Mouse (Mus musculus): ENCODE measurements around the gene Cacnb4. TPM values are rescaled to one million over a fixed set of nuclear protein-coding genes. Genes with fewer than 3 reads are reported as not detected.

The Cacnb4 gene
- total and polyA plus RNA-seq, 2 experiments from 2014 or later: 13.3 to 13.7 TPM

DNA sequence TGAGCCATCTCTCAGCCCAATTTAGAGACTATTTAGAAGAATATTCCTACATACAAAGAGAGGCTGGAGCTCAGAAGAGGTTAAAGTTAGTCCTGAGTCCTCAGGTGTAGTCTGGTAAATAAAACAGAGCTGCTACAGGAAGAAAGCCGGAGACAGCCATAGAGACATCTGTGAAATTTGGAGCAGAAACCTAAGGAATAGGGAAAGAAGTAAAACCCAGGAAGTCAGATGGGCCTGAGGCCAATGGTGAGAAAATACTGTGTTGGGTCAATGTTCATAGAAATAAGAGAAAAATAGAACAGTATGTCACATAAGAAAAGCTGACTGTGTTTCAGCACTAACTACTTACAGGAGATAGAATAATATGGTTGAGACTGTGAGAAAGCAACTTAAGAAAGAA is 155.6 kb downstream of the Cacnb4 start:
- no peaks in the 10 kb centered on the region; the same call in 1 of the 2 replicates for H3K4me1 ChIP-seq (ENCODE audit: insufficient read depth)
- H3K36me3 ChIP-seq (ENCODE audit: insufficient read depth): no peaks in the 10 kb centered on the region
- ATAC-seq (no peak), DNase-seq (no peak)
- 80% methylated on average over 1 of the region's 1 CpGs for WGBS
- no peak overlapping the region for H3K27ac ChIP-seq (ENCODE audit: low read depth, low read length)
- no peaks in the 10 kb centered on the region for H3K9me3 ChIP-seq (ENCODE audit: low read length)
- no peak overlapping the region for H3K9ac ChIP-seq
- TF ChIP-seq CTCF (IDR thresholded peaks at IDR 0.05; ENCODE audit: low read depth): no peak
- no peaks in the 10 kb centered on the region for H3K27me3 ChIP-seq (ENCODE audit: insufficient read depth, low read length)
- H3K4me3 ChIP-seq (ENCODE audit: low read depth, low read length): no peak overlapping the region
- no peak overlapping the region for H3K4me2 ChIP-seq (ENCODE audit: low read depth)

DNA sequence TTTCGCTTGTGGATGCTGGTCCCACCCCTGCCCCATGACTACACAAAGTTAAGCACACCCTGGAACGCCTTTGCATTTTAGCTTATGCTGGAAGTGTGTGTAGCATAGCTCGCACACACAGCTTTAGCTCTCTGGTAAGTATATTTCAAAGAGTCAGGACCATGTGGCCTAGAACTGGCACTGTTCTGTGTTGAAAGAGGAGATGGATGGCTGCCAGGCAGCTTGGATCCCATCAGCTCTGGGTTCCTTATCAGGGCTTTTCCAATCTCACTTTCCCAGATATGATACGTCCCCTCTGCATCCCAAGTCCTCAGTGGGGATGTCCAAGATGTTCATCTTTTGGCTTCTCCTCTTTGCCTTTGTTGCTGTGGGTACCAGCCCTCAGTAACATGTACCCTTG is 157.9 kb downstream of the Cacnb4 start:
- Histone ChIP-seq H3K4me1 (ENCODE audit: insufficient read depth) (no peaks in the 10 kb centered on the region), H3K4me3 (ENCODE audit: low read depth, low read length) (no peak overlapping the region), H3K36me3 (ENCODE audit: insufficient read depth) (no peaks in the 10 kb centered on the region), H3K27me3 (ENCODE audit: insufficient read depth, low read length) (no peaks in the 10 kb centered on the region), H3K9me3 (ENCODE audit: low read length) (no peaks in the 10 kb centered on the region), H3K27ac (ENCODE audit: low read depth, low read length) (no peak overlapping the region), H3K4me2 (ENCODE audit: low read depth) (no peak overlapping the region), H3K9ac (no peak overlapping the region)
- TF ChIP-seq CTCF (IDR thresholded peaks at IDR 0.05; ENCODE audit: low read depth): no peak
- DNase-seq (no peak), ATAC-seq (no peak)
- 85% methylated on average over 4 of the region's 4 CpGs for WGBS

DNA sequence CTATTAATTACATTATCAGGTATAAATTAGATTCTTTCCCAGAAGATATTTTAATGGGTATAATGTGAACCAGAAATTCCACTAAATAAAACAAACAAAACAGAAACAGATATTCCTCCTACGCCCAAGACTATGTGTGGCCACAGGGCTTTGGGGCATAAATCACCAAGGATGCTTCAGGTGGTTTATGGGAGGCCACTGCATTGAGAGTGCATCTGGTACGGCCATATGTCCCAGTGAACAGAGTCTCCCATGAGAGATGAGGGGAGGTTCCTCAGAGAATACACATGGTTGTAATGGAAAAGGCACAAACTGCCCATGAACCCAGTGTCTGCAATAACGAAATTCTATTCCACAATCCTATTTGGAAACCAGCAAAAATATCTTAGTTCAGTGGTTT is 160.1 kb downstream of the Cacnb4 start:
- WGBS: 83% methylated on average over 3 of the region's 3 CpGs
- peaks cover 7% of the 10 kb centered on the region for H3K4me1 ChIP-seq (ENCODE audit: insufficient read depth)
- H3K27me3 ChIP-seq (ENCODE audit: insufficient read depth, low read length): no peaks in the 10 kb centered on the region
- H3K4me2 ChIP-seq (ENCODE audit: low read depth): no peak overlapping the region
- H3K4me3 ChIP-seq (ENCODE audit: low read depth, low read length): no peak overlapping the region
- H3K36me3 ChIP-seq (ENCODE audit: insufficient read depth): no peaks in the 10 kb centered on the region
- no peak overlapping the region for H3K9ac ChIP-seq
- DNase-seq: no peak
- H3K9me3 ChIP-seq (ENCODE audit: low read length): no peaks in the 10 kb centered on the region
- ATAC-seq: no peak
- no peak for TF ChIP-seq CTCF (IDR thresholded peaks at IDR 0.05; ENCODE audit: low read depth)
- H3K27ac ChIP-seq (ENCODE audit: low read depth, low read length): no peak overlapping the region

DNA sequence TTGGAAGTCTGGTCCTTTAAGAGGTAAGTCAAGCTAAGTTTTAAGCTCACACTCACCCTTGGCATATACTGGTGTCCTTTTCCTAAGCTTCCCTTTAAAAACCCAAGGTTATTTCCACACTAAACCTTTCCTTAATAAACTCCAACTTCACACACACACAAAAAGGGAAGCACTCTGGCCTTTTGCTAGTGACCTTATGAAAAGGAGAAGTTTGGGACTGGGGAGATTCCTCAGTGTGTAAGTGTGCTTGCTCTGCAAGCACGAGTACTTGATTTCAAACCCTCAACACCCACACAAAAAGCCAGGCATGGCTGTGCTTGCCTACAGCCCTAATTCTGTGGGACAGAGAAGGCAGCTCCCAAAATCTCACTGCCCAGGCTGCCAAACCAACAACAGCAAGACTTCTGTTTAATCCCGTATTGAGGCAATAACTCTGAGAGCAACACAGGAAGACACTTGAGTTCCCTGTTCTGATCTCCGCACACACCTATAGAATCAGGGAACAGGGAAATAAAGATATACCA is 163.7 kb downstream of the Cacnb4 start:
- WGBS: 62% methylated on average over 3 of the region's 3 CpGs
- ATAC-seq (no peak), DNase-seq (no peak)
- no peak overlapping the region for H3K4me3 ChIP-seq (ENCODE audit: low read depth, low read length)
- H3K4me2 ChIP-seq (ENCODE audit: low read depth): no peak overlapping the region
- H3K9ac ChIP-seq: no peak overlapping the region
- no peaks in the 10 kb centered on the region for H3K9me3 ChIP-seq (ENCODE audit: low read length)
- H3K27ac ChIP-seq (ENCODE audit: low read depth, low read length): no peak overlapping the region
- H3K36me3 ChIP-seq (ENCODE audit: insufficient read depth): no peaks in the 10 kb centered on the region
- no peak for TF ChIP-seq CTCF (IDR thresholded peaks at IDR 0.05; ENCODE audit: low read depth)
- peaks cover 7% of the 10 kb centered on the region for H3K4me1 ChIP-seq (ENCODE audit: insufficient read depth)
- H3K27me3 ChIP-seq (ENCODE audit: insufficient read depth, low read length): no peaks in the 10 kb centered on the region

DNA sequence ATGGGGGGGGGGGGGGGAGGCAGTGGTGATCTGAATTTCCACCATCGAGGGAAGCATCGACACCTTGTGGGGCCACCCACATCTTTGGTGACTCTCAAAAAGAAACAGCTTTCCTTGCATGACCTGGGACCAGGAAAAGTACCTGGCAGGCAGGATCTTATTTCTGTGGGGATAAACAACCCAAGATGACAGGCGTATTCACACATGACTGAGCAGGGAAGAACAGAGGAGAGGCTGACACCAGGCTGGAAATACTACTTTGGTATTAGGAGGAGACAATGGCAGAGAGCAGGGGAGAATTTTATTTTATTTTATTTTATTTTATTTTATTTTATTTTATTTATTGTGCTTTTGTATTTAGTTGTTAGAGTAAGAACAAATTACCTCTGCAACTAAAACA is 164.4 kb downstream of the Cacnb4 start:
- Histone ChIP-seq H3K36me3 (ENCODE audit: insufficient read depth) (no peaks in the 10 kb centered on the region), H3K4me2 (ENCODE audit: low read depth) (peak overlapping the region; percentile 13; the same call in 1 of the 2 replicates), H3K4me3 (ENCODE audit: low read depth, low read length) (no peak overlapping the region), H3K9ac (no peak overlapping the region), H3K9me3 (ENCODE audit: low read length) (no peaks in the 10 kb centered on the region), H3K27me3 (ENCODE audit: insufficient read depth, low read length) (no peaks in the 10 kb centered on the region), H3K27ac (ENCODE audit: low read depth, low read length) (no peak overlapping the region), H3K4me1 (ENCODE audit: insufficient read depth) (peaks cover 7% of the 10 kb centered on the region)
- no peak for TF ChIP-seq CTCF (IDR thresholded peaks at IDR 0.05; ENCODE audit: low read depth)
- DNase-seq (no peak), ATAC-seq (peak; percentile 36; the same call in 1 of the 2 replicates)
- WGBS: 28% methylated on average over 3 of the region's 3 CpGs

DNA sequence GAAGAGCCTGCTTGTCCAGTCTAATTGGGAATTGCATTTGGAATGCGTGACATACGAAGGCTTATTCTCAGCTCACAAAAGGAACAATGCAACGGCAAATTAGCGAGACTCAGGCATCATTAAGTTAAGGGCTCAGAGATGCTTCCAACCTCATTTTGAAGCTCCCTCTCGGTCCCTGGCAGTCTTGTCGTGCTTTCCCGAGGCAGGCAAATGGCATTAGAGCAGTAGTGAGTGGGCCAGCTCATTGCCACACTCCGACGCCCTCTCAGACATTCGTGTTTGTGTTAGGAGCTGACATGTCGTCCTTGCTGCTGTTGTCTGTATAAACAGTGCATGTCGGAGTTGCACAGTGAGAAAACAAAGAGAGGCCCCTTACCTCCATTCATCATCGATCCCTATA is 164.8 kb downstream of the Cacnb4 start:
- Histone ChIP-seq H3K27ac (ENCODE audit: low read depth, low read length) (no peak overlapping the region), H3K9ac (no peak overlapping the region), H3K27me3 (ENCODE audit: insufficient read depth, low read length) (no peaks in the 10 kb centered on the region), H3K4me3 (ENCODE audit: low read depth, low read length) (no peak overlapping the region), H3K4me1 (ENCODE audit: insufficient read depth) (peaks cover 7% of the 10 kb centered on the region), H3K4me2 (ENCODE audit: low read depth) (peak overlapping the region; percentile 13; the same call in 1 of the 2 replicates), H3K36me3 (ENCODE audit: insufficient read depth) (no peaks in the 10 kb centered on the region), H3K9me3 (ENCODE audit: low read length) (no peaks in the 10 kb centered on the region)
- ATAC-seq (peak; percentile 46; the same call in 1 of the 2 replicates), DNase-seq (peak; percentile 42)
- 9% methylated on average over 13 of the region's 13 CpGs for WGBS
- TF ChIP-seq CTCF (IDR thresholded peaks at IDR 0.05; ENCODE audit: low read depth): no peak

DNA sequence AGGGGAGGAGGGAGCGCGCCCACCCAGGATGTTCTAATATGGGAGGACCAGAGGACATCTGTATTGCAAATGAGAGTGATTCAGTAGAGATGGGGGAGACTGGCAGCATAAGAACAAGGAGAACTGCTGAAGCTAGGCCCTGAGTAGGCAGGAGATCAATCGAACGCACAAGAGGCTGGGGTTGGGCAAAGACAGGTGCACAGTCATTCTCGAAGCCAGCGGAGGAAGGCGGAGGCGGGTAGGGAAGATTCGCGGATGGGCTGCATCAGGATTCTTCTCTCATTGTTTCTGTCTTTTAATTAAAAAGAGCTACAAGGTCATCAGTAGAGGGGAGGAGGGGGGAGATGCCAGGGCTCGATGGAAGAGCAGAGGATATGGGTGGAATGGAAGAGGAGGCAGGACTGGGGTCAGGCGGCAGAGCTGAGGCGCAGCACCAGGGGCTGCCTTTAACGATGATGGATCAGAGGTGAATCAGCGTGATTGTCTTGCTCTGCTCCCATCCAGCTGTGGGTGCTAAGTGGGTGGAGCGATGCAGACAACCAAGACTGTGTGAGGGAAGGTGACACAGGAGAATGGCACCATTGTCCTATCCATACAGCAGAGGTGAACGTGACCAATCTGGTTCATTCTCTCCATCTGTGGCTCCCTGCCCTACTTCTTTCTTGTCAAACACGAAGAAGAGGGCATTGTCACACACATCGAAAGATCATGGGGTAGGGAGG is 166.7 kb downstream of the Cacnb4 start:
- Histone ChIP-seq H3K9me3 (ENCODE audit: low read length) (no peaks in the 10 kb centered on the region), H3K9ac (no peak overlapping the region), H3K4me1 (ENCODE audit: insufficient read depth) (peaks cover 7% of the 10 kb centered on the region), H3K4me2 (ENCODE audit: low read depth) (no peak overlapping the region), H3K27ac (ENCODE audit: low read depth, low read length) (no peak overlapping the region), H3K4me3 (ENCODE audit: low read depth, low read length) (no peak overlapping the region), H3K36me3 (ENCODE audit: insufficient read depth) (no peaks in the 10 kb centered on the region), H3K27me3 (ENCODE audit: insufficient read depth, low read length) (no peaks in the 10 kb centered on the region)
- ATAC-seq (no peak), DNase-seq (no peak)
- 80% methylated on average over 19 of the region's 19 CpGs for WGBS
- TF ChIP-seq CTCF (IDR thresholded peaks at IDR 0.05; ENCODE audit: low read depth): no peak

Data from forebrain, postnatal 0 days (tissue).